Mouse (Mus musculus): ENCODE measurements around the gene Zfp978. TPM values are rescaled to one million over a fixed set of nuclear protein-coding genes. Genes with fewer than 3 reads are reported as not detected.
A peak's percentile ranks its signal among the peaks of the same experiment; 100 is the strongest.
"Not testable (repeated sequence)": the region's sequence is repeated elsewhere in the genome, so short reads cannot be mapped to it uniquely, and the experiment has no call there.

Zfp978 gene
- polyA plus RNA-seq, 1 experiment = not detected

GRCm38 (mm10) chr4:147407463-147407822, 46.3 kb downstream of the Zfp978 start:
- TF ChIP-seq POLR2A (IDR thresholded peaks at IDR 0.05; ENCODE audit: control insufficient read depth, extremely low read depth, insufficient read depth, low read length, poor library complexity) (no peak), CTCF (IDR thresholded peaks at IDR 0.05; ENCODE audit: borderline replicate concordance, control insufficient read depth, extremely low read depth, insufficient read depth, low read length, poor library complexity) (no peak)
- WGBS = 10% methylated on average over 8 of the region's 13 CpGs
- no peak overlapping the region for H3K27ac ChIP-seq (ENCODE audit: control insufficient read depth, insufficient read depth, low read length)
- no peaks in the 10 kb centered on the region for H3K36me3 ChIP-seq (ENCODE audit: control insufficient read depth, insufficient read depth, low read length)
- H3K4me1 ChIP-seq (replicated peaks; ENCODE audit: control insufficient read depth, insufficient read depth, low read length) = no peaks in the 10 kb centered on the region
- no peaks in the 10 kb centered on the region for H3K27me3 ChIP-seq (ENCODE audit: control insufficient read depth, insufficient read depth, low read length)
- no peak for DNase-seq
- H3K4me3 ChIP-seq (ENCODE audit: control insufficient read depth, insufficient read depth, low read length) = peak overlapping the region; percentile 30; the same call in 1 of the 2 replicates

- H3K36me3 ChIP-seq (ENCODE audit: control insufficient read depth, insufficient read depth, low read length); DNase-seq; H3K4me1 ChIP-seq (replicated peaks; ENCODE audit: control insufficient read depth, insufficient read depth, low read length); H3K27ac ChIP-seq (ENCODE audit: control insufficient read depth, insufficient read depth, low read length); H3K27me3 ChIP-seq (ENCODE audit: control insufficient read depth, insufficient read depth, low read length); H3K4me3 ChIP-seq (ENCODE audit: control insufficient read depth, insufficient read depth, low read length): not testable (repeated sequence)
- 72% methylated on average over 1 of the region's 1 CpGs for WGBS
These were observed 55.3 kb downstream of the Zfp978 start for GRCm38 (mm10) chr4:147416365-147416764.

DNA sequence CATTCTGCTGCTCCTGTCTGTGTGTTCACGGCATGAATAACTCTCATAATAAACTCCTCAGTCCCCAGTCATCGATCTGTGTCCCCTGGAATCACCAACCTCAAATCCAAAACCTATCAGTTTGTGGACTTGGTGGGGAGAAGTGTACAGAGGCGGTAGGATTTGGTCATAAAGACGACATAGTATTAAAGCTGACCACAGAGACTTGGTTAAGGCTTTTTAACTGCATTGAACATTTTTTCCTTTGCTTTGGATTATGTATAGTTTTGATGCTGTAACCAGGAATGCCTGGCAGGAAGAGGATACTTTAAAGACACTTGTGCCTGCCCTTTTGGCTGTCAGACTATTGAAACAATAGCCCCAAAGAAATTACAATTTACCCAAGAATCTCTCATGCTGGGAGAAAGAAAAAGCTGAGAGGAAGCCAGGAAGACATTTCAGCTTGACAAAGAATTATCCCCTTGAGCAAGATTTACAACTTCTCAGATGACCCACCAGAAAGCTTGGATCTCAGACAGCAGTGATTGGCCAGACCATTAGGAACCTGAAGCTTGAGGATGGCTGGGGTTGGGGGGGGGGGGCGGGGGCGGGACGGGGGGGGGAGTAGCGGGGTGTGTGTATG, 56.2 kb downstream of the Zfp978 start:
- WGBS = 59% methylated on average over 8 of the region's 8 CpGs
- Histone ChIP-seq H3K27me3 (ENCODE audit: control insufficient read depth, insufficient read depth, low read length) (no peaks in the 10 kb centered on the region), H3K4me1 (replicated peaks; ENCODE audit: control insufficient read depth, insufficient read depth, low read length) (no peaks in the 10 kb centered on the region), H3K27ac (ENCODE audit: control insufficient read depth, insufficient read depth, low read length) (no peak overlapping the region), H3K4me3 (ENCODE audit: control insufficient read depth, insufficient read depth, low read length) (no peak overlapping the region), H3K36me3 (ENCODE audit: control insufficient read depth, insufficient read depth, low read length) (no peaks in the 10 kb centered on the region)
- no peak for DNase-seq
- no peak for TF ChIP-seq POLR2A (IDR thresholded peaks at IDR 0.05; ENCODE audit: control insufficient read depth, extremely low read depth, insufficient read depth, low read length, poor library complexity)
- TF ChIP-seq CTCF (IDR thresholded peaks at IDR 0.05; ENCODE audit: borderline replicate concordance, control insufficient read depth, extremely low read depth, insufficient read depth, low read length, poor library complexity) = no peak

DNA sequence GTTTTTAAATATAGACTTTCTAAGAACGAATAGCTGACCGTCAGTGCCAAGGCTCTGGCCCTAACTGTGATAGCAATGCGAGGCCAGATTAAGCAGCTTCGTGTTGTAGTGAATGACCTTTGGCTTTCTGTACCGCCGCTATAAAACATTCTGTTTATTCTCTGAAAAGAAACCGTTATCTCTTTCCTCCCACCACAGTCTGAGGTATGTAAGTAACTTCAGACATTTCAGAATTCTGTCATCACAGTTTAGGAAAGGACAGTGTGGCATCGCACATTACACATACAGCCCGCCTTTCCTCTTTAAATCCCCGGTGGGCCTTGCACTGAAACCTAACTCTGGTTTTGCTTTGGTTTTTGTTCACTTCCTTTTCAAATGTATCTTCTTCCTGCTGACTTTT, 56.8 kb downstream of the Zfp978 start:
- Histone ChIP-seq H3K4me3 (ENCODE audit: control insufficient read depth, insufficient read depth, low read length) (no peak overlapping the region), H3K27me3 (ENCODE audit: control insufficient read depth, insufficient read depth, low read length) (no peaks in the 10 kb centered on the region), H3K27ac (ENCODE audit: control insufficient read depth, insufficient read depth, low read length) (no peak overlapping the region), H3K4me1 (replicated peaks; ENCODE audit: control insufficient read depth, insufficient read depth, low read length) (no peaks in the 10 kb centered on the region), H3K36me3 (ENCODE audit: control insufficient read depth, insufficient read depth, low read length) (no peaks in the 10 kb centered on the region)
- DNase-seq = no peak
- TF ChIP-seq CTCF (IDR thresholded peaks at IDR 0.05; ENCODE audit: borderline replicate concordance, control insufficient read depth, extremely low read depth, insufficient read depth, low read length, poor library complexity) = no peak
- no peak for TF ChIP-seq POLR2A (IDR thresholded peaks at IDR 0.05; ENCODE audit: control insufficient read depth, extremely low read depth, insufficient read depth, low read length, poor library complexity)
- WGBS = 65% methylated on average over 10 of the region's 10 CpGs

GRCm38 (mm10) chr4:147418333-147418732, 57.2 kb downstream of the Zfp978 start:
- H3K27ac ChIP-seq (ENCODE audit: control insufficient read depth, insufficient read depth, low read length); H3K27me3 ChIP-seq (ENCODE audit: control insufficient read depth, insufficient read depth, low read length); H3K4me3 ChIP-seq (ENCODE audit: control insufficient read depth, insufficient read depth, low read length); H3K36me3 ChIP-seq (ENCODE audit: control insufficient read depth, insufficient read depth, low read length); DNase-seq; H3K4me1 ChIP-seq (replicated peaks; ENCODE audit: control insufficient read depth, insufficient read depth, low read length): not testable (repeated sequence)
- WGBS = 54% methylated on average over 7 of the region's 7 CpGs

- not testable (repeated sequence) for H3K27ac ChIP-seq (ENCODE audit: control insufficient read depth, insufficient read depth, low read length); H3K4me1 ChIP-seq (replicated peaks; ENCODE audit: control insufficient read depth, insufficient read depth, low read length); H3K36me3 ChIP-seq (ENCODE audit: control insufficient read depth, insufficient read depth, low read length)
These were observed 58.1 kb downstream of the Zfp978 start for GRCm38 (mm10) chr4:147419190-147419589.

GRCm38 (mm10) chr4:147419756-147420590, 58.9 kb downstream of the Zfp978 start:
- not testable (repeated sequence) for DNase-seq; H3K36me3 ChIP-seq (ENCODE audit: control insufficient read depth, insufficient read depth, low read length); H3K27me3 ChIP-seq (ENCODE audit: control insufficient read depth, insufficient read depth, low read length); H3K4me3 ChIP-seq (ENCODE audit: control insufficient read depth, insufficient read depth, low read length); H3K4me1 ChIP-seq (replicated peaks; ENCODE audit: control insufficient read depth, insufficient read depth, low read length); H3K27ac ChIP-seq (ENCODE audit: control insufficient read depth, insufficient read depth, low read length)
- WGBS = 84% methylated on average over 5 of the region's 5 CpGs

More at GRCm38 (mm10) chr4:147419190-147419589, 58.1 kb downstream of the Zfp978 start:
- WGBS = 84% methylated on average over 8 of the region's 8 CpGs
- DNase-seq; H3K27me3 ChIP-seq (ENCODE audit: control insufficient read depth, insufficient read depth, low read length); H3K4me3 ChIP-seq (ENCODE audit: control insufficient read depth, insufficient read depth, low read length): not testable (repeated sequence)

All from thymus, adult 2 months (tissue).